Mouse (Mus musculus): Measurements from ENCODE around the gene Camkk1.

GRCm38 (mm10) chr11:73061413-73061812, 42.6 kb downstream of the Camkk1 start:
- TF ChIP-seq CTCF (IDR thresholded peaks at IDR 0.05; ENCODE audit: low read depth): no peak
- TF ChIP-seq EP300 (IDR thresholded peaks at IDR 0.05; ENCODE audit: low read depth): no peak
